14 mouse cellular contexts compared by ENCODE assay signal in the genomic region with DNA sequence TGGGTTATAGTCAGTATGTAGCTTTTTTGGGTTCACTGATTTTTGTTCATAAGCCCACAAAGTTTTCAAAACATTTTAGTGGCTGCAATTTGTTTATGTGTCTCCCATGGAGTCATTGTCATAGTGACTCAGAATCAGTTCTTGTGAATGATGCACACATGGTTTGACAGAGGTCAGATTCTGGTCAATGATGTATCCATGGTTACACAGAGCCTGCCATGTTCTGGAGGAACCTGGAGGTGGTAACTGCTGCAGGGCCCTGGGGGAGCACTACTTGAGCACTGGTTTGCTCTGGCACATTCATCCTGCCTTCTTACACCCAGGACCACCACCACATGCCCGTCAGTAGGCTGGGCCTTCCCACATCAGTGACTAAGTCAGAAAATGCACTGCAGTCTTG.
"Had no signal": no experiment of that assay in that cellular context is flagged by ENCODE, and none has a peak within 500 bp of the region (broad histone marks: within the 10 kb centered on the region; RNA-seq: fewer than 3 reads in every experiment).

No protein-coding gene starts in this region.

- H3K9ac ChIP-seq: liver, embryonic 15.5 days had no signal

- H3K4me1 ChIP-seq: limb, embryonic 10.5 days had no signal

- DNase-seq: kidney, adult 9 months; kidney, postnatal 36 days; layer of hippocampus, adult 9-11 months; layer of hippocampus, postnatal 36 days; lung, adult 2 months; lung, postnatal 36 days; midbrain, embryonic 14.5 days; thymus, postnatal 14 days had no signal

- H3K27ac ChIP-seq: kidney, postnatal 0 days; limb, embryonic 10.5 days; midbrain, embryonic 10.5 days; stomach, postnatal 0 days had no signal

- H3K4me2 ChIP-seq: liver, embryonic 15.5 days had no signal

- H3K27me3 ChIP-seq: liver, embryonic 15.5 days had no signal

- H3K4me3 ChIP-seq: limb, embryonic 10.5 days; liver, embryonic 15.5 days; midbrain, embryonic 10.5 days had no signal

- ATAC-seq: lung, postnatal 0 days had no signal

- H3K9me3 ChIP-seq: limb, embryonic 10.5 days; liver, embryonic 15.5 days; midbrain, embryonic 10.5 days had no signal
